Mouse (Mus musculus): ENCODE results near the gene Tacr3. TPM values are rescaled to one million over a fixed set of nuclear protein-coding genes. Genes with fewer than 3 reads are reported as not detected.

The Tacr3 gene
- polyA plus RNA-seq (2015; fragmentation: Nextera tagmentation; extraction: Ambion mirVana) = 1.2 and 1.3 TPM in 2 replicates

DNA sequence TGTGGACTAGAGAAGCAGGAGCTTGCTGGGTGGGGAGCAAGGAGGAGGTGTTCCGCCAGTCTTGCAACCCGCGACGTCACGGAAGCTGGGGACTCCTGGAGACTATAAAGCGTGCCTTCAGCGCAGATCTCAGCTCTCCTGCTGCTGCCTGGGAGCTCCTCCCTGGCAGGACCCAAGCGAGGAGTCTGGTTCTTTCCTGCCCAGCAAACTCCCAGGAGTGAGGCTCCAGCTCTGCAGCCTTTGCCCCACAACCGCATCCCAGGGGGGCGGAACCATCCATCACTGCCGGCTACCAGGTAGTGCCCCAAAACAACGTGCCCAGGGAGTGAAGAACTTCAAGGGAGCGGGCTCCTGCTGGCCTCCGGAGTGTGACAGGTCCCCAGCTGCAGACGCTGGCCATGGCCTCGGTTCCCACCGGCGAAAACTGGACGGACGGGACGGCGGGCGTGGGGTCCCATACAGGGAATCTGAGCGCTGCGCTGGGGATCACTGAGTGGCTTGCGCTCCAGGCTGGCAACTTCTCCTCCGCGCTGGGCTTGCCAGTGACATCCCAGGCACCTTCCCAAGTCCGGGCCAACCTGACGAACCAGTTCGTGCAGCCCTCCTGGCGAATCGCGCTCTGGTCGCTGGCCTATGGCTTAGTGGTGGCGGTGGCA, at the start of gene Tacr3:
Gene Tacr3 (plus strand): TSS at position 133 of the 656 bp plus-strand sequence.
- 1% methylated on average over 36 of the region's 36 CpGs for WGBS
- Histone ChIP-seq H3K36me3 (ENCODE audit: control insufficient read depth, insufficient read depth, low read length) (no peaks in the 10 kb centered on the region), H3K9ac (ENCODE audit: low read length) (peak within 1 kb of the TSS; percentile 52), H3K4me3 (replicated peaks; ENCODE audit: low read length) (peak within 1 kb of the TSS; percentile 46), H3K9me3 (replicated peaks; ENCODE audit: control insufficient read depth, low read length) (no peaks in the 10 kb centered on the region), H3K27me3 (ENCODE audit: control insufficient read depth, insufficient read depth, low read length) (no peaks in the 10 kb centered on the region), H3K4me1 (ENCODE audit: control insufficient read depth, insufficient read depth, low read length) (peaks cover 5% of the 10 kb centered on the region; the same call in 1 of the 2 replicates), H3K27ac (ENCODE audit: low read length) (no peak within 1 kb of the TSS), H3K4me2 (ENCODE audit: low read depth, low read length) (peak within 1 kb of the TSS; percentile 87)
- peak; percentile 25; the same call in 1 of the 2 replicates for ATAC-seq (ENCODE audit: insufficient read depth, low FRiP score)

DNA sequence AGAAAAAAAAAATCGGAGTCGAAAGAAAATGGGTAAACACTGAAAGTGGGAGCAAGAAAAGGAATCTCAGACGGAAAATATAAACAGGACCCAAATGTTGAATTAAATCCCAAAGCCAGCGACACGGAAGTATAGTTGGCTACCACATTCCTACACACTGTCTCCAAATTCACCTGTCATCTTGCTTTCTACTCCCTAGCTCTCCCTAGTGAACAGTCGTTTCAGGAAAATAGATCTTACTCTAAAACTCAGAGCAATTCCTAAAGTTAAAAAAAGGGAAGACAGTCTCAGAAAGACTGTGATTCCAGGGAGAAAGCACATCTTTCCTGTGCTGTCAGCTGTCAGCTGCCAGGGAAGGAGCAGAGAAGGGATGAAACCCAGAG, 324 bp upstream of the Tacr3 start:
- Histone ChIP-seq H3K27ac (ENCODE audit: low read length) (no peak overlapping the region), H3K4me1 (ENCODE audit: control insufficient read depth, insufficient read depth, low read length) (peaks cover 5% of the 10 kb centered on the region; the same call in 1 of the 2 replicates), H3K9ac (ENCODE audit: low read length) (peak overlapping the region; percentile 52), H3K4me2 (ENCODE audit: low read depth, low read length) (peak overlapping the region; percentile 87), H3K9me3 (replicated peaks; ENCODE audit: control insufficient read depth, low read length) (no peaks in the 10 kb centered on the region), H3K27me3 (ENCODE audit: control insufficient read depth, insufficient read depth, low read length) (no peaks in the 10 kb centered on the region), H3K36me3 (ENCODE audit: control insufficient read depth, insufficient read depth, low read length) (no peaks in the 10 kb centered on the region), H3K4me3 (replicated peaks; ENCODE audit: low read length) (peak overlapping the region; percentile 46)
- ATAC-seq (ENCODE audit: insufficient read depth, low FRiP score) = no peak
- 43% methylated on average over 6 of the region's 6 CpGs for WGBS

DNA sequence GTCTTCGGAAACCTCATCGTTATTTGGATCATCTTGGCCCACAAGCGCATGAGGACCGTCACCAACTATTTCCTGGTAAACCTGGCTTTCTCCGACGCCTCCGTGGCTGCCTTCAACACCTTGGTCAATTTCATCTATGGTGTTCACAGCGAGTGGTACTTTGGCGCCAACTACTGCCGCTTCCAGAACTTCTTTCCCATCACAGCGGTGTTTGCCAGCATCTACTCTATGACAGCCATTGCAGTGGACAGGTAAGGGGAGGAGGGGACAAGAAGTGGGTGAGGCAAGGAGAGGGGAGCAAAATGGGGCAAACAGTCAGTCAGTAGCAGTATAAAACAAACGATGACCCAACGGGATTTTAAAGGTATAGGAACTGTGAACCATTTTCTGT, 719 bp downstream of the Tacr3 start:
- peaks cover 5% of the 10 kb centered on the region; the same call in 1 of the 2 replicates for H3K4me1 ChIP-seq (ENCODE audit: control insufficient read depth, insufficient read depth, low read length)
- H3K27ac ChIP-seq (ENCODE audit: low read length) = no peak overlapping the region
- no peak for ATAC-seq (ENCODE audit: insufficient read depth, low FRiP score)
- H3K27me3 ChIP-seq (ENCODE audit: control insufficient read depth, insufficient read depth, low read length) = no peaks in the 10 kb centered on the region
- no peaks in the 10 kb centered on the region for H3K9me3 ChIP-seq (replicated peaks; ENCODE audit: control insufficient read depth, low read length)
- peak overlapping the region; percentile 52 for H3K9ac ChIP-seq (ENCODE audit: low read length)
- H3K36me3 ChIP-seq (ENCODE audit: control insufficient read depth, insufficient read depth, low read length) = no peaks in the 10 kb centered on the region
- peak overlapping the region; percentile 87 for H3K4me2 ChIP-seq (ENCODE audit: low read depth, low read length)
- H3K4me3 ChIP-seq (replicated peaks; ENCODE audit: low read length) = peak overlapping the region; percentile 46
- WGBS = 7% methylated on average over 13 of the region's 13 CpGs

DNA sequence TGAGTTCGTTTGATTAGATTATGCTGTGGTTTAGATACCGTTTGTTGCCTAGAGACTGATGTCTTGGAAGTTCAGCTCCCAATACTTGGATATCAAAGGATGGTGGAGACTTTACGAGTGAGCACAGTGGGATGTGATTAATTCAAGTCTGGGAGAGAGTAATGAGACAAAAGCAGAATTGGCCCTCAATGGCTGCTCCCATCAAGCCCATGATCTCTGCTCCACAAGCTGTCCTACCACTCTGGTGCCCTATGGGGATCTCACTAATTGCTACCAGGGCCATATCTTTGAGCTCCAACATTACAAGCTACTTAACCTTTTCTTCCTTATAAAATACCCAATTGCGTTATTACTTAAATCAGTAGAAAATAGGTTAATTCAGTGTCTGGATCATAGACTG, 22.5 kb downstream of the Tacr3 start:
- Histone ChIP-seq H3K4me2 (ENCODE audit: low read depth, low read length) (no peak overlapping the region), H3K4me3 (replicated peaks; ENCODE audit: low read length) (no peak overlapping the region), H3K27me3 (ENCODE audit: control insufficient read depth, insufficient read depth, low read length) (no peaks in the 10 kb centered on the region), H3K9me3 (replicated peaks; ENCODE audit: control insufficient read depth, low read length) (no peaks in the 10 kb centered on the region), H3K36me3 (ENCODE audit: control insufficient read depth, insufficient read depth, low read length) (no peaks in the 10 kb centered on the region), H3K4me1 (ENCODE audit: control insufficient read depth, insufficient read depth, low read length) (no peaks in the 10 kb centered on the region), H3K27ac (ENCODE audit: low read length) (no peak overlapping the region), H3K9ac (ENCODE audit: low read length) (no peak overlapping the region)
- no peak for ATAC-seq (ENCODE audit: insufficient read depth, low FRiP score)
- WGBS = 46% methylated on average over 4 of the region's 4 CpGs

DNA sequence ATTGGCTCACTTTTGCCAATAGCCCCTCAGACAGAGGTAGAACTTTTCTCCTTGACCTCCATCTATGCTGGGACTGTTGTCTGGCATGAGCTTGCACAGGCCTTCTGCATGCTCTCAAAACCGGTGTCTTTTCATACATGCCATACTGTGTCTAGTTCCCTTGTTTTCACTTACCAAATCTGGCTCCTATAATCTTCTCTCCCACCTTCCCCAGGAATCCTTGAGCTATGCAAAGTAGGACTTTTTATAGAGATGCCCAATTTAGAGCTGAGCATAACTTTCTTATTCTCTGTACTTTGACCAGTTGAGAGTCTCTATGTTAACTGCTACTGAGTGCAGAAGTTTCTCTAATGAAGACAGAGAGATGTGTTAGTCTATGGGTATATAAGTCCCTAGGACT, 48.9 kb downstream of the Tacr3 start:
- H3K9me3 ChIP-seq (replicated peaks; ENCODE audit: control insufficient read depth, low read length) = no peaks in the 10 kb centered on the region
- H3K27ac ChIP-seq (ENCODE audit: low read length) = no peak overlapping the region
- H3K36me3 ChIP-seq (ENCODE audit: control insufficient read depth, insufficient read depth, low read length) = no peaks in the 10 kb centered on the region
- no peak for ATAC-seq (ENCODE audit: insufficient read depth, low FRiP score)
- H3K27me3 ChIP-seq (ENCODE audit: control insufficient read depth, insufficient read depth, low read length) = no peaks in the 10 kb centered on the region
- WGBS = 88% methylated on average over 1 of the region's 1 CpGs
- H3K4me2 ChIP-seq (ENCODE audit: low read depth, low read length) = no peak overlapping the region
- no peaks in the 10 kb centered on the region for H3K4me1 ChIP-seq (ENCODE audit: control insufficient read depth, insufficient read depth, low read length)
- H3K4me3 ChIP-seq (replicated peaks; ENCODE audit: low read length) = no peak overlapping the region
- H3K9ac ChIP-seq (ENCODE audit: low read length) = no peak overlapping the region

DNA sequence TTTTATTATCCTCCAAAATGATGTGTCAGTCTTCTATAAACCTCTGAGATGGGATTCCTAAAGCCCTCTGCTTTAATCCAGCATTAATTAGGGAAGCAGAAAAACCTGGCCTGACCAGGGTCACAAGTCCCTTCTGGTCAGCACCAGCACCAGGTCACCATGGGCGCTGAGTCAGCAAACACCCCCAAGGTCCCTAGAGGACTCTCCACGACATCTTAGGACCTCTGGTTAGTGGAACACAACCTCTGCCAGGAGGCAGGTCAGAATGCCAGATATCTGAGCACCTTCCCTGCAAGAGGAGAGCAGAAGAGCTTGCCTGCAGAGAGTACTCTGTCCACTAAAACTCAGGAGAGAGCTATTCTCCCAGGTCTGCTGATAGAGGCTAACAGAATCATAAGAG, 67.0 kb downstream of the Tacr3 start:
- no peak overlapping the region for H3K4me3 ChIP-seq (replicated peaks; ENCODE audit: low read length)
- H3K27ac ChIP-seq (ENCODE audit: low read length) = no peak overlapping the region
- no peaks in the 10 kb centered on the region for H3K9me3 ChIP-seq (replicated peaks; ENCODE audit: control insufficient read depth, low read length)
- no peaks in the 10 kb centered on the region for H3K36me3 ChIP-seq (ENCODE audit: control insufficient read depth, insufficient read depth, low read length)
- no peaks in the 10 kb centered on the region for H3K4me1 ChIP-seq (ENCODE audit: control insufficient read depth, insufficient read depth, low read length)
- no peak for ATAC-seq (ENCODE audit: insufficient read depth, low FRiP score)
- no peak overlapping the region for H3K9ac ChIP-seq (ENCODE audit: low read length)
- 84% methylated on average over 2 of the region's 2 CpGs for WGBS
- no peaks in the 10 kb centered on the region for H3K27me3 ChIP-seq (ENCODE audit: control insufficient read depth, insufficient read depth, low read length)
- H3K4me2 ChIP-seq (ENCODE audit: low read depth, low read length) = no peak overlapping the region

DNA sequence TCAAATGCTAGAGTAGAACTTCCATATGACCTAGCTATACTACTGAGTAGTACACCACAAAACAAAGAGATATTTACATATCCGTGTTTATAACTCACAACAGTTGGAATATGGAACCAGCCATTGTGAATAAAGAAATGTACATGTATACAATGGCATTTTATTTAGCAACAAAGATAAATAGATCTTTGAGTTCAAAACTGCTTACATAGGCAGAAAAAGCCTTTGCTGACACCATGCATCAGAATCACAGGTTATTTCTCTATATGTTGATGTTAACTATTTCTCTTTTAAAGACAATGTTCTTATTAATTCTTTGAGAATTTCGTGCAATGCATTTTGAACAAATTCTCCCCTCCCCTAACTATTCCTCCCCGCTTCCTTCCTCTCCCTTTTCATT, 80.1 kb downstream of the Tacr3 start:
- no peaks in the 10 kb centered on the region for H3K36me3 ChIP-seq (ENCODE audit: control insufficient read depth, insufficient read depth, low read length)
- no peaks in the 10 kb centered on the region for H3K9me3 ChIP-seq (replicated peaks; ENCODE audit: control insufficient read depth, low read length)
- no peak for ATAC-seq (ENCODE audit: insufficient read depth, low FRiP score)
- 72% methylated on average over 3 of the region's 3 CpGs for WGBS
- no peaks in the 10 kb centered on the region for H3K4me1 ChIP-seq (ENCODE audit: control insufficient read depth, insufficient read depth, low read length)
- H3K27ac ChIP-seq (ENCODE audit: low read length) = no peak overlapping the region
- H3K4me2 ChIP-seq (ENCODE audit: low read depth, low read length) = no peak overlapping the region
- no peaks in the 10 kb centered on the region for H3K27me3 ChIP-seq (ENCODE audit: control insufficient read depth, insufficient read depth, low read length)
- H3K4me3 ChIP-seq (replicated peaks; ENCODE audit: low read length) = no peak overlapping the region
- H3K9ac ChIP-seq (ENCODE audit: low read length) = no peak overlapping the region

DNA sequence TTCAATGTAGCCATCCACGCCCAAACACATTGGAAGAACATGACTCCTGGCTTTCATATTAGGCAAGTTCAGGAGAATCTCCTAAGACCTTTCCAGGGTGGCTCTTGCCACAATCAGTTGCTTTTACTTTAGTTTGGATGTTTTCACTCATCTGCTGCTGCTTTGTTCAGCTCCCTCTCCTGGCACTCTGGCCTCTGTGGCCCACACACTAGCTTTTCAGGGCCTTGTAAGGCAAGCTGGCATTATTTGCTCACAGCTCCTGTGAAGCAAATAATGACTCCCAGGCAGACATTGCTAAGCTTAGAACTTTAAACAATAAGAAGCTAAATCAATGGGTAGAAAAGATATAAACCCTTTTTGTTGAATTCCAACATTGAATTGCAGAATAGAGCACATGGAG, 105.9 kb downstream of the Tacr3 start:
- no peaks in the 10 kb centered on the region for H3K27me3 ChIP-seq (ENCODE audit: control insufficient read depth, insufficient read depth, low read length)
- H3K9me3 ChIP-seq (replicated peaks; ENCODE audit: control insufficient read depth, low read length) = no peaks in the 10 kb centered on the region
- H3K9ac ChIP-seq (ENCODE audit: low read length) = no peak overlapping the region
- no peak overlapping the region for H3K4me3 ChIP-seq (replicated peaks; ENCODE audit: low read length)
- no peak for ATAC-seq (ENCODE audit: insufficient read depth, low FRiP score)
- H3K4me1 ChIP-seq (ENCODE audit: control insufficient read depth, insufficient read depth, low read length) = no peaks in the 10 kb centered on the region
- H3K36me3 ChIP-seq (ENCODE audit: control insufficient read depth, insufficient read depth, low read length) = no peaks in the 10 kb centered on the region
- H3K27ac ChIP-seq (ENCODE audit: low read length) = no peak overlapping the region
- WGBS = 88% methylated on average over 1 of the region's 1 CpGs
- no peak overlapping the region for H3K4me2 ChIP-seq (ENCODE audit: low read depth, low read length)

DNA sequence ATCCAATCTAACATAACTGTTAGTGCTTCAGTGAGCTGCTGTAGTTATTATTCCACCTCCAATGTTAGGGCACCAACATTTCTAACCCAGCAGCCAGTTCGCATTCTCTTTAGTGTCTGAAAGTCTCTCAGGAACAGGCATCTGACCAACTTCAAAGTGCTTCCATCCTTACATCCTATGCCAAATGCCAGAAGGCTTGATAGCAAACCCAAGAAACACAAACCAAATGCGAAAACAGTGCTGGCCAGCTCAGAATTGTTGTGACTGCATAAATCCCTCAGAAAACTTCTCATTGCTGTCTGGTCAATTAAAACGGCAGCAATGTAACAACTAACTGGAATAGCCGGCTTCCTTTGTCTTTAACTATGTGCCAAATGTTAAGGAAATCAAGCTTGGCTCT, 106.7 kb downstream of the Tacr3 start:
- Histone ChIP-seq H3K9me3 (replicated peaks; ENCODE audit: control insufficient read depth, low read length) (no peaks in the 10 kb centered on the region), H3K27ac (ENCODE audit: low read length) (no peak overlapping the region), H3K4me2 (ENCODE audit: low read depth, low read length) (no peak overlapping the region), H3K36me3 (ENCODE audit: control insufficient read depth, insufficient read depth, low read length) (no peaks in the 10 kb centered on the region), H3K27me3 (ENCODE audit: control insufficient read depth, insufficient read depth, low read length) (no peaks in the 10 kb centered on the region), H3K4me3 (replicated peaks; ENCODE audit: low read length) (no peak overlapping the region), H3K4me1 (ENCODE audit: control insufficient read depth, insufficient read depth, low read length) (no peaks in the 10 kb centered on the region), H3K9ac (ENCODE audit: low read length) (no peak overlapping the region)
- WGBS = 84% methylated on average over 4 of the region's 4 CpGs
- no peak for ATAC-seq (ENCODE audit: insufficient read depth, low FRiP score)
